Mouse (Mus musculus) bone marrow, adult 2 months (tissue): ENCODE results near the gene Cwc22. TPM values are rescaled to one million over a fixed set of nuclear protein-coding genes. Genes with fewer than 3 reads are reported as not detected.

Experiments
- H3K27ac ChIP-seq: fragments of 200-500 bp; 2 replicates; pipeline ENCODE4 v1.5.1; 2012; ENCODE audit warnings: low read depth, mild to moderate bottlenecking, control low read depth, inconsistent platforms, low read length; ENCODE audit not compliant: control insufficient read depth, poor library complexity, insufficient read depth
- H3K4me1 ChIP-seq: fragments of 200-500 bp; 2 replicates; pipeline ENCODE4 v1.6.1; 2011; ENCODE audit warnings: low read length; ENCODE audit not compliant: control insufficient read depth, insufficient read depth
- H3K4me3 ChIP-seq: fragments of 200-500 bp; replicated peaks from 2 replicates; pipeline ENCODE3; 2011; ENCODE audit warnings: mild to moderate bottlenecking, low read depth, low read length, control low read depth; ENCODE audit not compliant: control insufficient read depth
- CTCF ChIP-seq: fragments of 200-500 bp; IDR thresholded peaks from 2 replicates; pipeline ENCODE4 v1.5.1; 2011; ENCODE audit warnings: low read length, control low read depth; ENCODE audit not compliant: control insufficient read depth, insufficient read depth
- POLR2A ChIP-seq: fragments of 200-500 bp; IDR thresholded peaks from 2 replicates; pipeline ENCODE4 v1.6.1; 2011; ENCODE audit warnings: low read depth, mild to moderate bottlenecking, control low read depth, low read length, borderline replicate concordance; ENCODE audit not compliant: control insufficient read depth
- WGBS: fragments of 180-500 bp; shearing (Covaris S2); methylation state at CpG from one replicate; pipeline ENCODE4 v1.1.7; 2018; 5-methylcytosine and 5-hydroxymethylcytosine counted together
- polyA plus RNA-seq: library from polyadenylated mRNA; stranded (reverse); fragments of >200 nt; gene quantifications from 2 replicates; pipeline ENCODE4 v1.2.4, GENCODE M21; 2011; ENCODE audit warnings: low replicate concordance; ENCODE audit not compliant: missing spikeins, insufficient read depth, insufficient read length

The Cwc22 gene
- polyA plus RNA-seq, 1 experiment, result 14.5 TPM

DNA sequence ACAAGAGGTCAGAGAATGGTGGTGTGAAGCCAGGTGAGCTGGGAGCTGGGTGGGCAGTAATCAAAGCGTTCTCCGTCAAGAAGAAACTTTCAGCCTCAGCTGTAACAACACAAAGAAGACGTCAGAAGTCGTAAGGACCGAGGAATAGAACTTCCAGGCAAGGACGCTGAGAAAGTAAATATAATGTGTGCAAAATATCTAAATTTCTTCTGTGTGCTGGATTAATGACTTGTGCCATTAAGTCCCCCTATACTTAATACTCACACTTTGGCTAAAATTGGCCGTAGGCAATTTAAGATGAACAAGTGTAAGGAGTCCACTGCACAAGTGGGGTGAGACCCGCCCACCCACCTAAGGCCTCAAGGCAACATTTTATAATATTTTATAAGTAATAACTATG is 51.3 kb downstream of the Cwc22 start:
- 95% methylated on average over 8 of the region's 8 CpGs for WGBS
- no peaks in the 10 kb centered on the region for H3K4me1 ChIP-seq
- no peak overlapping the region for H3K27ac ChIP-seq
- no peak for TF ChIP-seq POLR2A
- no peak for TF ChIP-seq CTCF
- no peak overlapping the region for H3K4me3 ChIP-seq

DNA sequence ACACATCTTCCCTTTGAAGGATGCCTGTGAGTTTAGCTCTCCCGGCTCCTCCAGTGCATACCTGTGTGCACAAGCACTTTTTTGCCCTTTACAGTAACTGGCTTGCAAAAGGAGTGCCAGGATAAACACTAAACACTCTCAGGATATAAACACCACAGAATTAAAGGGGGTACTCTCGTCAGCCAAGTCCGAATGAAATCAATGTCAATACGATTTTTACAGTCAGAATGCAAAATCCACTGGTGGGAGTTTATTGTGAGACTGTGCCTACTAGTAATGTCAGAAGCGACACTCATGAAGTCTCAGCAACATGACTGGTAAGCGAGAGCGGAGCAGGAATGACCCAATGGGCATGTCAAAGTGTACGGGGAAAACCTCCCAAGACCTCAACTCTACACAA is 52.7 kb downstream of the Cwc22 start:
- H3K4me1 ChIP-seq, result no peaks in the 10 kb centered on the region
- no peak overlapping the region for H3K27ac ChIP-seq
- 92% methylated on average over 8 of the region's 8 CpGs for WGBS
- H3K4me3 ChIP-seq, result no peak overlapping the region
- TF ChIP-seq POLR2A, result no peak
- no peak for TF ChIP-seq CTCF

DNA sequence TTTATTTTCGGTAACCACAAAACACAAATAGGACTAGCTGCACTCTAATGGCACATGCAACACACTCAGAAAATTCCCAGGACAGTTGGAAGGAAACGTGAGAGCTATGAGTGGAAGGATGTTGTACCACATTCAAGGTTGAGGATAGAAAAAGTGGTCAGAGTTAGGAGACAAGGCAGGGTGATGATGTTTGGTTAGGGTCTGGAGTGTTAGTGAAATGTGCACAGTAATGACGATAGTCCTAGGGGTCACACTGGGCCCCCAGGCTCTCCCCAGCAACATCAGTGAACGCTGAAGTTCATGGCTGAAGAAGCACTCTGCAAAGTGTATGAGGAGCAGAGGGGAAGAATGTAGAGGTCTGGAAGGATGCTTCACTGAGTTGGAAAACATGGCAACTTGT is 53.6 kb downstream of the Cwc22 start:
- Histone ChIP-seq H3K4me1 (no peaks in the 10 kb centered on the region), H3K27ac (no peak overlapping the region), H3K4me3 (no peak overlapping the region)
- no peak for TF ChIP-seq CTCF
- TF ChIP-seq POLR2A, result no peak
- 83% methylated on average over 4 of the region's 4 CpGs for WGBS

DNA sequence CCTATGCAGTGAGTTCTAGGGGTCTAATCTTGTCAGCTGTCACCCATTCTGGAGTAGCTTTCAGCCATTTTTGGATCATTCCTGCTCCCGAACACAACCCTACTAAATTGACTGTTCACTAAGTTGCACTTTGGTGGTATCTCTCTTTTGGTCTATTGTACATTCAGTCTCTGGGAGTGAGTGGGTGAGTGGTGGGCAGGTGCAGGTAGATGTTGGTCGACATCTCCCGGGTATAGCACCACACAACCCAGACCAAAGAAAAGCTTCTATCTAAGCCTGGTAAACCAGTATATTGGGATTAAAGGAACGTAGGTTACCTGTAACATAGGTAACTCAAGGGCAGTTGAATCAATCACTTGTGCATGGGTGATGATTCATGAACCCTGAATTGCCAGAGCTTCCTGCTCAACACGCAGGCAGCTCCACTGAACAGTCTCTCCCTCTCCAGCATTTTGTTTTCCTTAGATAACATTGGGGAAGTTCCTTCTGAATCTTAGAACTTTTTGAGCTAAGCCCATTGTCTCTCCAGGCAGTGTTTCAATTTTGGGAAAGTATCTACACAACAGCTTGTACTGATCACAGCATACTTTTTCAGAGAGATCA is 55.2 kb downstream of the Cwc22 start:
- Histone ChIP-seq H3K27ac (no peak overlapping the region), H3K4me3 (no peak overlapping the region), H3K4me1 (no peaks in the 10 kb centered on the region)
- TF ChIP-seq CTCF (no peak), POLR2A (no peak)
- 86% methylated on average over 5 of the region's 5 CpGs for WGBS

DNA sequence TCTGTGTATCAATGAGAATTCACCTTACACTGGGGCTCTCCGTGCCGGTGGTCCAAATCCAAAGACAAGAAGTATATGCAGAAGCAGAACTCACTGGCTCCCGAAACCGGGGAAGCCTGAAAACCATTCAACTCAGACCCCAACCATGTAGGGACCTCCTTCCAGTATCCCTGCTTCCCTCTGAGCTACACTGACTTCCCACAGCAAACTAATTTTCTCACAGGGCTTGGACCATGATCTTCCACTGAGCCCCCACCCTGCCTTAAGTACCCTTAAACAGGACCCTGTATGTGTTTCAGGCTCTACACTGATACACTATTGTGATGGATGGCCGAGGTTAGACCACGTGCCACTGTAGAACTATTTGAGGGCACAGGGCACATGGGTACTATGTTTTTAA is 56.2 kb downstream of the Cwc22 start:
- Histone ChIP-seq H3K4me3 (no peak overlapping the region), H3K27ac (no peak overlapping the region), H3K4me1 (no peaks in the 10 kb centered on the region)
- WGBS, result 83% methylated on average over 6 of the region's 6 CpGs
- no peak for TF ChIP-seq POLR2A
- TF ChIP-seq CTCF, result no peak

DNA sequence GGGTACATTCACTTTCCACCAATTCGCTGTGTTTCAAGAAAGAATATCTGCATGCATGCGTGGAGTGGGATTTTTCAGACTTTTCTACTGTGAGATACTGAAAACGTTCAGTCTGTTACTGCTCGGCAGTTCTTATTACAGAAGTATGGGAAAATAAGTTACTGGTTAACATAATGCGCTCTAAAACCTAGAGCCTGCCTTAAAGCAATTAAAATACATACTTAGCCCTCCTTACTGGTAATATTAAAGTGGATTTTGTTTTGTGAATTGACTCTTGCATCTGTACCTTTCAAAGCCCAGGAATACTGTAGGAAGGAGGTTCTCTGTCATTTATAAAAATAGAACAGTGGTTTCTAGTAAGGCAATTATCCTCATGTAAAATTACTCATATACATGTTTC is 56.8 kb downstream of the Cwc22 start:
- 82% methylated on average over 5 of the region's 5 CpGs for whole genome bisulfite sequencing
- no peak for TF ChIP-seq CTCF
- no peak for TF ChIP-seq POLR2A
- H3K4me3 ChIP-seq, result no peak overlapping the region
- no peak overlapping the region for H3K27ac ChIP-seq
- H3K4me1 ChIP-seq, result no peaks in the 10 kb centered on the region

DNA sequence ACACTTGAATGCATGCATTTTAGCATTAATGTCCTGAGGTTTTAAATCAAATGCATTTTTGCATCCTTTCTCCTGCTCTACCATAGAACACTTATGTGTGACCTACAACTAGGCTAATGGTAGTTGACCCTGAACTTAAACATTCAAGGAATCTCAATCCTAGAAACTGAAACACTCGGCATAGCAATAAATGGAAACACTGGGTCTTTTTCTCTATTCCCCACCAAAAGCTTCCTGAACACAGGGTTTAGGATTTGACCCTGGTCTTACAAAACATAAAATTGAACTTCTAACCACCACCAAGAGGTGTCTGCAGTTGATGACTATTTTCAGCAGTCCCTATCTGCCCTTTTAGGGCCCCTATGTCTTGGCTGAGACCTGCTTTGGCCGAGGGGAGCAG is 57.3 kb downstream of the Cwc22 start:
- H3K27ac ChIP-seq, result no peak overlapping the region
- WGBS, result 67% methylated on average over 2 of the region's 2 CpGs
- TF ChIP-seq POLR2A (no peak), CTCF (no peak)
- H3K4me3 ChIP-seq, result no peak overlapping the region
- H3K4me1 ChIP-seq, result no peaks in the 10 kb centered on the region

DNA sequence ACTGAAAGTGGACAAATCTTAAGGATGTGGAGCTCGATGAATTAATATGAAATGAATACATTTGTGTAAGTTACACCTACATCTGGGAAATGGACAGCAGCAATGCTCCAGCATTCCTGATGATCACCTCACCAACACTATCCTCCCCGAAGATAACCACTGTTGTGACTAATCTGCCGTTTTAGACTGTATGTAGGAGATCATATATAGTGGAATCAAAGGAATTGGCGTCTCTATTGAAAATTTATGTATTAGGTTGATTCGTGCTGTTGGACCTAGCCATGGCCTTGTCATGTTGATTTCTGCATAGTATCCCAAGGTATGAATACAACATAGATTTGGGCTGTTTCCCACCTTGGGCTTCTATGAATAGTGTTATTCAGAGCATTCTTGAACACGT is 58.1 kb downstream of the Cwc22 start:
- no peak for TF ChIP-seq POLR2A
- TF ChIP-seq CTCF, result no peak
- 85% methylated on average over 6 of the region's 6 CpGs for WGBS
- Histone ChIP-seq H3K4me1 (no peaks in the 10 kb centered on the region), H3K4me3 (no peak overlapping the region), H3K27ac (no peak overlapping the region)

DNA sequence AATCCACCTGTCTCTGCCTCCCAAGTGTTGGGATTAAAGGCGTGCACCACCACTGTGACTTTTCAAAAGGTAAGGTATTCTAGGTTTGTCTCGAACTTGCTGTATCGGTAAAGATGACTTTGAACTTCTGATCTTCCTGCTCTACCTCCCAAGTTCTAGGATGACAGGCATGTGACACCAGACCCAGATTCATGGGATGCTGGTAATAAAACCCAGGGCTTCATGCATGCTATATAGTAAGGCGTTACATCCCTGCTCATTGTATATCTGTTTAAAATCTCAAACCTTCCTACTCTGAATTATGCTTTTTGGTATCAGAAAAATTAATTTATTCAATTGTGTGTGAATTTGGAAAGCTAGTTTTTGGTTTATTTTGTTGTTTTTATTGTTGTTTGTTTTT is 59.0 kb downstream of the Cwc22 start:
- Histone ChIP-seq H3K4me3 (no peak overlapping the region), H3K27ac (no peak overlapping the region), H3K4me1 (no peaks in the 10 kb centered on the region)
- TF ChIP-seq POLR2A (no peak), CTCF (no peak)
- 85% methylated on average over 4 of the region's 4 CpGs for WGBS
